Mouse (Mus musculus) spleen, postnatal 10 days (tissue): ENCODE measurements at regions not wholly inside any gene's neighbourhood (a gene's known extent, or its start where the extent isn't known, plus 50 kb on each side); places are given as distances from the start of the nearest gene placed in this dataset.
"Not testable (repeated sequence)": the region's sequence is repeated elsewhere in the genome, so short reads cannot be mapped to it uniquely, and the experiment has no call there.

Experiments
- DNase-seq, 2 experiments: peaks; one replicate each; pipeline ENCODE4 v3.0.0; 2021 to 2022; ENCODE audit warnings: low spot score in 2 of 2

GRCm38 (mm10) chr13:4858341-4858740 lies 249.4 kb upstream of the Akr1e1 start:
- no peak for DNase-seq

- DNase-seq: not testable (repeated sequence)
Measured at GRCm38 (mm10) chr13:4839481-4839880, 230.5 kb upstream of the Akr1e1 start.

GRCm38 (mm10) chr13:4826756-4827155 lies 217.8 kb upstream of the Akr1e1 start:
- DNase-seq: no peak

- DNase-seq: not testable (repeated sequence)
Measured at GRCm38 (mm10) chr13:4825749-4826148, 216.8 kb upstream of the Akr1e1 start.

- DNase-seq: no peak
Measured at GRCm38 (mm10) chr13:4806876-4807275, 197.9 kb upstream of the Akr1e1 start.

GRCm38 (mm10) chr13:4800666-4801065 lies 191.7 kb upstream of the Akr1e1 start:
- DNase-seq: no peak

GRCm38 (mm10) chr13:4791139-4791538 lies 182.2 kb upstream of the Akr1e1 start:
- no peak for DNase-seq

- no peak for DNase-seq
Measured at GRCm38 (mm10) chr13:4790414-4790813, 181.4 kb upstream of the Akr1e1 start.

GRCm38 (mm10) chr13:4783290-4783689 lies 174.3 kb upstream of the Akr1e1 start:
- DNase-seq: no peak

- not testable (repeated sequence) for DNase-seq
Measured at GRCm38 (mm10) chr13:4778264-4778823, 169.4 kb upstream of the Akr1e1 start.

- peak in 1 of 2 experiments; percentile 19 for DNase-seq
Measured at GRCm38 (mm10) chr13:4776855-4777254, 167.9 kb upstream of the Akr1e1 start.

GRCm38 (mm10) chr13:4772324-4772723 lies 163.3 kb upstream of the Akr1e1 start:
- no peak for DNase-seq

- peak in 1 of 2 experiments; percentile 15 for DNase-seq
Measured at GRCm38 (mm10) chr13:4771120-4772075, 162.4 kb upstream of the Akr1e1 start.

- DNase-seq: no peak
Measured at GRCm38 (mm10) chr13:4759965-4760364, 151.0 kb upstream of the Akr1e1 start.

GRCm38 (mm10) chr13:4756529-4756928 lies 147.6 kb upstream of the Akr1e1 start:
- DNase-seq: no peak

- no peak for DNase-seq
Measured at GRCm38 (mm10) chr13:4742930-4743329, 134.0 kb upstream of the Akr1e1 start.

GRCm38 (mm10) chr13:4716299-4716698 lies 107.3 kb upstream of the Akr1e1 start:
- not testable (repeated sequence) for DNase-seq

- no peak for DNase-seq
Measured at GRCm38 (mm10) chr13:4714724-4715123, 105.8 kb upstream of the Akr1e1 start.

GRCm38 (mm10) chr13:4712698-4713097 lies 103.7 kb upstream of the Akr1e1 start:
- DNase-seq: no peak

- not testable (repeated sequence) for DNase-seq
Measured at GRCm38 (mm10) chr13:4699591-4699990, 90.6 kb upstream of the Akr1e1 start.

GRCm38 (mm10) chr13:4666375-4667140 lies 57.6 kb upstream of the Akr1e1 start:
- peak in 1 of 2 experiments; percentile 55 for DNase-seq

- DNase-seq: no peak
Measured at GRCm38 (mm10) chr13:4663390-4663789, 54.4 kb upstream of the Akr1e1 start.
